Mouse (Mus musculus) heart, embryonic 16.5 days (tissue): Measurements from ENCODE around the gene Gm38394. TPM values are rescaled to one million over a fixed set of nuclear protein-coding genes. Genes with fewer than 3 reads are reported as not detected.

Experiments
- ATAC-seq: fragments of 200-750 bp; cut with Nextera tagmentation; replicated peaks from 2 replicates; pipeline ENCODE4 v1.8.0; 2017; ENCODE audit warnings: moderate number of reproducible peaks; ENCODE audit not compliant: insufficient read depth, low FRiP score; ENCODE audit errors: extremely low read depth
- H3K27ac ChIP-seq: fragments of 300-500 bp; sonication (generic); 2 replicates; pipeline ENCODE4 v1.5.1; 2014; ENCODE audit warnings: mild to moderate bottlenecking, low read length, control low read depth, moderate library complexity
- H3K27me3 ChIP-seq: fragments of 300-500 bp; sonication (generic); 2 replicates; pipeline ENCODE4 v1.6.1; 2014; ENCODE audit warnings: low read length, mixed read lengths; ENCODE audit not compliant: control insufficient read depth, insufficient read depth
- H3K36me3 ChIP-seq: fragments of 300-500 bp; sonication (generic); 2 replicates; pipeline ENCODE4 v1.6.1; 2014; ENCODE audit not compliant: control insufficient read depth, insufficient read depth
- H3K4me1 ChIP-seq: fragments of 300-500 bp; sonication (generic); 2 replicates; pipeline ENCODE4 v1.6.1; 2014; ENCODE audit warnings: low read length, mixed read lengths; ENCODE audit not compliant: control insufficient read depth, insufficient read depth
- H3K4me2 ChIP-seq: fragments of 300-500 bp; sonication (generic); 2 replicates; pipeline ENCODE4 v1.6.1; 2014; ENCODE audit warnings: low read depth, mild to moderate bottlenecking, control low read depth, low read length
- H3K4me3 ChIP-seq: fragments of 300-500 bp; sonication (generic); 2 replicates; pipeline ENCODE4 v1.5.1; 2014; ENCODE audit warnings: mild to moderate bottlenecking, control low read depth, low read length
- H3K9ac ChIP-seq: fragments of 300-500 bp; sonication (generic); 2 replicates; pipeline ENCODE4 v1.6.1; 2014; ENCODE audit warnings: low read length, control low read depth
- H3K9me3 ChIP-seq: fragments of 300-500 bp; sonication (generic); replicated peaks from 2 replicates; pipeline ENCODE4 v1.6.1; 2016; ENCODE audit warnings: low read length; ENCODE audit not compliant: control insufficient read depth
- WGBS: fragments of 180-500 bp; shearing (Covaris S2); extraction: QIAGEN DNeasy Blood & Tissue Kit; methylation state at CpG from one replicate; pipeline ENCODE4 v1.1.7; 2014; 5-methylcytosine and 5-hydroxymethylcytosine counted together
- polyA plus RNA-seq: library from polyadenylated mRNA; unstranded; fragments of >200 nt; fragmentation: Nextera tagmentation; extraction: Ambion mirVana; gene quantifications from 2 replicates; pipeline ENCODE4 v1.2.1, GENCODE M21; 2015

Gene Gm38394
- polyA plus RNA-seq, 1 experiment from 2014 or later: 3.5 TPM

- peaks cover 18% of the 10 kb centered on the region for H3K36me3 ChIP-seq
These were observed 47.3 kb downstream of the Gm38394 start for GRCm38 (mm10) chr1:133613817-133614216.

GRCm38 (mm10) chr1:133611436-133611835, 49.7 kb downstream of the Gm38394 start:
- no peak overlapping the region for H3K9ac ChIP-seq
- H3K27me3 ChIP-seq: no peaks in the 10 kb centered on the region
- peaks cover 10% of the 10 kb centered on the region for H3K4me1 ChIP-seq
- H3K4me3 ChIP-seq: no peak overlapping the region
- ATAC-seq: no peak
- H3K9me3 ChIP-seq: no peaks in the 10 kb centered on the region
- H3K27ac ChIP-seq: no peak overlapping the region
- 82% methylated on average over 1 of the region's 1 CpGs for WGBS
- peaks cover 35% of the 10 kb centered on the region for H3K36me3 ChIP-seq
- H3K4me2 ChIP-seq: no peak overlapping the region

More at GRCm38 (mm10) chr1:133613817-133614216, 47.3 kb downstream of the Gm38394 start:
- no peak overlapping the region for H3K27ac ChIP-seq
- no peaks in the 10 kb centered on the region for H3K27me3 ChIP-seq
- ATAC-seq: no peak
- H3K4me3 ChIP-seq: no peak overlapping the region
- no peak overlapping the region for H3K4me2 ChIP-seq
- 79% methylated on average over 3 of the region's 3 CpGs for WGBS
- H3K9me3 ChIP-seq: no peaks in the 10 kb centered on the region
- no peak overlapping the region for H3K9ac ChIP-seq
- peaks cover 8% of the 10 kb centered on the region for H3K4me1 ChIP-seq

- Histone ChIP-seq H3K9me3 (no peaks in the 10 kb centered on the region), H3K36me3 (peaks cover 41% of the 10 kb centered on the region), H3K4me3 (peak overlapping the region; percentile 96; the same call in 1 of the 2 replicates), H3K27me3 (no peaks in the 10 kb centered on the region), H3K9ac (0 out of 2 replicates have a peak overlapping the region, but pooled peaks have one; percentile 42), H3K4me1 (peaks cover 10% of the 10 kb centered on the region), H3K4me2 (peak overlapping the region; percentile 46; the same call in 1 of the 2 replicates), H3K27ac (no peak overlapping the region)
- no peak for ATAC-seq
- WGBS: 49% methylated on average over 6 of the region's 6 CpGs
These were observed 50.5 kb downstream of the Gm38394 start for GRCm38 (mm10) chr1:133610601-133611000.

GRCm38 (mm10) chr1:133609771-133610502, 51.2 kb downstream of the Gm38394 start, which contains the start of gene Snrpe:
TSS of gene Snrpe (minus strand) at chr1:133610291.
- Histone ChIP-seq H3K4me3 (peak within 1 kb of the TSS; percentile 96), H3K27ac (peak within 1 kb of the TSS; percentile 91), H3K4me1 (peaks cover 10% of the 10 kb centered on the region), H3K9ac (peak within 1 kb of the TSS; percentile 97), H3K4me2 (peak within 1 kb of the TSS; percentile 73), H3K36me3 (peaks cover 48% of the 10 kb centered on the region), H3K27me3 (no peaks in the 10 kb centered on the region), H3K9me3 (no peaks in the 10 kb centered on the region)
- under 1% methylated on average over 73 of the region's 73 CpGs for WGBS
- peak; percentile 96 for ATAC-seq

GRCm38 (mm10) chr1:133603174-133603573, 57.9 kb downstream of the Gm38394 start:
- Histone ChIP-seq H3K27me3 (no peaks in the 10 kb centered on the region), H3K9ac (no peak overlapping the region), H3K9me3 (no peaks in the 10 kb centered on the region), H3K4me1 (no peaks in the 10 kb centered on the region; the same call in 1 of the 2 replicates), H3K4me2 (no peak overlapping the region), H3K4me3 (no peak overlapping the region), H3K27ac (no peak overlapping the region), H3K36me3 (peaks cover 62% of the 10 kb centered on the region)
- 86% methylated on average over 4 of the region's 4 CpGs for WGBS
- no peak for ATAC-seq

GRCm38 (mm10) chr1:133596298-133597007, 64.7 kb downstream of the Gm38394 start:
- Histone ChIP-seq H3K4me1 (0 out of 2 replicates have a peak, but pooled peaks cover 4% of the 10 kb centered on the region), H3K36me3 (no peaks in the 10 kb centered on the region), H3K4me2 (no peak overlapping the region), H3K27ac (no peak overlapping the region), H3K9me3 (no peaks in the 10 kb centered on the region), H3K27me3 (no peaks in the 10 kb centered on the region), H3K9ac (no peak overlapping the region), H3K4me3 (no peak overlapping the region)
- WGBS: 18% methylated on average over 4 of the region's 4 CpGs
- no peak for ATAC-seq

GRCm38 (mm10) chr1:133585995-133586537, 75.1 kb downstream of the Gm38394 start:
- Histone ChIP-seq H3K9me3 (no peaks in the 10 kb centered on the region), H3K36me3 (no peaks in the 10 kb centered on the region), H3K4me3 (no peak overlapping the region), H3K27ac (no peak overlapping the region), H3K27me3 (no peaks in the 10 kb centered on the region), H3K9ac (no peak overlapping the region), H3K4me1 (no peaks in the 10 kb centered on the region), H3K4me2 (no peak overlapping the region)
- 65% methylated on average over 6 of the region's 6 CpGs for WGBS
- ATAC-seq: no peak

- no peak overlapping the region for H3K9ac ChIP-seq
- no peak overlapping the region for H3K27ac ChIP-seq
- no peaks in the 10 kb centered on the region for H3K36me3 ChIP-seq
- peaks cover 4% of the 10 kb centered on the region for H3K9me3 ChIP-seq
- no peak for ATAC-seq
- H3K4me2 ChIP-seq: no peak overlapping the region
- no peak overlapping the region for H3K4me3 ChIP-seq
- no peaks in the 10 kb centered on the region for H3K27me3 ChIP-seq
- H3K4me1 ChIP-seq: no peaks in the 10 kb centered on the region
- WGBS: 53% methylated on average over 11 of the region's 11 CpGs
These were observed 89.8 kb downstream of the Gm38394 start for GRCm38 (mm10) chr1:133571293-133571692.
